Mouse (Mus musculus) CH12.LX (cell line): ENCODE results near the gene Ccdc194. TPM values are rescaled to one million over a fixed set of nuclear protein-coding genes. Genes with fewer than 3 reads are reported as not detected.

Source experiments
- DNase-seq: peaks from one replicate; pipeline ENCODE4 v3.0.0-alpha.2; 2013; ENCODE audit errors: extremely low read depth
- H3K27ac ChIP-seq: 2 replicates; pipeline ENCODE4 v1.5.1; 2012; ENCODE audit warnings: low read depth, mild to moderate bottlenecking, control low read depth, moderate library complexity; ENCODE audit not compliant: insufficient read depth
- H3K27me3 ChIP-seq: replicated peaks from 2 replicates; pipeline ENCODE3; 2012; ENCODE audit warnings: inconsistent platforms
- H3K36me3 ChIP-seq, 2 experiments: replicated peaks in 1 of 2; 2 replicates each; pipeline versions ENCODE3 to v1.6.1; 2012; ENCODE audit warnings: inconsistent platforms in 1 of 2, low read length in 1 of 2, mild to moderate bottlenecking in 1 of 2, mixed read lengths in 1 of 2, moderate library complexity in 1 of 2; ENCODE audit not compliant: control insufficient read depth in 1 of 2, insufficient read depth in 1 of 2
- H3K4me1 ChIP-seq, 2 experiments: 2 replicates each; pipeline ENCODE4 v1.6.1; 2012; ENCODE audit warnings: inconsistent platforms in 1 of 2, moderate library complexity in 1 of 2; ENCODE audit not compliant: insufficient read depth in 2 of 2, control insufficient read depth in 1 of 2
- H3K4me2 ChIP-seq: 2 replicates; pipeline ENCODE4 v1.6.1; 2012; ENCODE audit warnings: low read depth, mild to moderate bottlenecking, control low read depth; ENCODE audit not compliant: poor library complexity, insufficient read depth, severe bottlenecking
- H3K4me3 ChIP-seq, 3 experiments: fragments of 150-350 bp in 1 of 3; sonication (generic) in 1 of 3; replicated peaks in 1 of 3; 2 replicates each; pipeline versions ENCODE3 to v1.5.1; 2011 to 2012; ENCODE audit warnings: low read depth in 2 of 3, low read length in 2 of 3, mild to moderate bottlenecking in 2 of 3, moderate library complexity in 2 of 3, control low read depth in 1 of 3, improper control_type of control experiment in 1 of 3, inconsistent platforms in 1 of 3, mixed read lengths in 1 of 3; ENCODE audit not compliant: poor library complexity in 1 of 3
- H3K79me2 ChIP-seq: replicated peaks from 2 replicates; pipeline ENCODE4 v1.6.1; 2012; ENCODE audit warnings: mild to moderate bottlenecking, moderate library complexity; ENCODE audit not compliant: control insufficient read depth, poor library complexity, insufficient read depth, severe bottlenecking; ENCODE audit errors: extremely low read depth
- H3K9ac ChIP-seq: 2 replicates; pipeline ENCODE4 v1.6.1; 2012; ENCODE audit warnings: low read depth, mild to moderate bottlenecking, control low read depth, moderate library complexity; ENCODE audit not compliant: insufficient read depth
- H3K9me3 ChIP-seq: replicated peaks from 2 replicates; pipeline ENCODE3; 2012; ENCODE audit warnings: low read length, inconsistent platforms, mixed read lengths
- BHLHE40 ChIP-seq: IDR thresholded peaks from 2 replicates; pipeline ENCODE4 v1.6.1; 2011; ENCODE audit warnings: mild to moderate bottlenecking, low read depth, low read length, improper control_type of control experiment
- CTCF ChIP-seq, 2 experiments: IDR thresholded peaks in 1 of 2; conservative IDR thresholded peaks in 1 of 2; 2 replicates each; pipeline ENCODE4 v1.5.1; 2011 to 2012; ENCODE audit warnings: low read depth in 2 of 2, low read length in 2 of 2, improper control_type of control experiment in 1 of 2, inconsistent platforms in 1 of 2, mild to moderate bottlenecking in 1 of 2, moderate library complexity in 1 of 2
- E2F4 ChIP-seq: IDR thresholded peaks from 2 replicates; pipeline ENCODE4 v1.6.1; 2011; ENCODE audit warnings: low read depth, low read length, improper control_type of control experiment; ENCODE audit not compliant: insufficient replicate concordance
- ELF1 ChIP-seq: IDR thresholded peaks from 2 replicates; pipeline ENCODE4 v1.6.1; 2014; ENCODE audit warnings: low read depth, mild to moderate bottlenecking, inconsistent platforms, low read length, improper control_type of control experiment
- EP300 ChIP-seq: IDR thresholded peaks from 2 replicates; pipeline ENCODE4 v1.6.1; 2011; ENCODE audit warnings: low read length, improper control_type of control experiment
- ETS1 ChIP-seq: conservative IDR thresholded peaks from 2 replicates; pipeline ENCODE4 v1.6.1; 2012; ENCODE audit warnings: low read depth, mild to moderate bottlenecking, inconsistent platforms, low read length, improper control_type of control experiment, moderate library complexity
- JUND ChIP-seq: conservative IDR thresholded peaks from 2 replicates; pipeline ENCODE4 v1.6.1; 2011; ENCODE audit warnings: low read depth, low read length, improper control_type of control experiment
- KAT2A ChIP-seq: IDR thresholded peaks from 2 replicates; pipeline ENCODE4 v1.6.1; 2012; ENCODE audit warnings: low read length, improper control_type of control experiment, inconsistent platforms; ENCODE audit not compliant: insufficient replicate concordance
- MAFK ChIP-seq: IDR thresholded peaks from 2 replicates; pipeline ENCODE4 v1.6.1; 2011; ENCODE audit warnings: low read length, improper control_type of control experiment; ENCODE audit not compliant: insufficient replicate concordance
- MEF2A ChIP-seq: IDR thresholded peaks from 2 replicates; pipeline ENCODE4 v1.6.1; 2014; ENCODE audit warnings: low read depth, mild to moderate bottlenecking, inconsistent platforms, low read length, improper control_type of control experiment, borderline replicate concordance
- MYC ChIP-seq: IDR thresholded peaks from 2 replicates; pipeline ENCODE4 v1.6.1; 2011; ENCODE audit warnings: low read depth, mild to moderate bottlenecking, improper control_type of control experiment, low read length
- NRF1 ChIP-seq: IDR thresholded peaks from 2 replicates; pipeline ENCODE4 v1.6.1; 2014; ENCODE audit warnings: low read depth, mild to moderate bottlenecking, inconsistent platforms, low read length, improper control_type of control experiment, moderate library complexity
- TCF12 ChIP-seq: IDR thresholded peaks from 2 replicates; pipeline ENCODE4 v1.6.1; 2014; ENCODE audit warnings: low read depth, mild to moderate bottlenecking, inconsistent platforms, low read length, improper control_type of control experiment
- USF2 ChIP-seq: conservative IDR thresholded peaks from 2 replicates; pipeline ENCODE4 v1.6.1; 2011; ENCODE audit warnings: low read depth, low read length, improper control_type of control experiment
- ZMIZ1 ChIP-seq: IDR thresholded peaks from 2 replicates; pipeline ENCODE4 v1.6.1; 2012; ENCODE audit warnings: low read depth, mild to moderate bottlenecking, inconsistent platforms, low read length, improper control_type of control experiment
- ZNF384 ChIP-seq: IDR thresholded peaks from 2 replicates; pipeline ENCODE4 v1.6.1; 2012; ENCODE audit warnings: low read depth, low read length, improper control_type of control experiment, inconsistent platforms
- dilution Hi-C: fragments of 300-500 bp; cut with MboI; formaldehyde crosslinking; loops from 2 replicates; pipeline ENCODE4 v1.14.3; 2020; ENCODE audit warnings: low sequenced_read_pairs; ENCODE audit not compliant: extremely low pct_unique_long_range_greater_than_20kb, extremely low pct_ligation_motif_present
- in situ Hi-C: fragments of 300-500 bp; cut with MboI; formaldehyde crosslinking; loops from 3 replicates; pipeline ENCODE4 v1.14.3; 2019; ENCODE audit warnings: low sequenced_read_pairs, low pct_ligation_motif_present, low pct_unique_long_range_greater_than_20kb, mixed read lengths
- polyA plus RNA-seq: library from polyadenylated mRNA; unstranded; fragments of >175 nt; gene quantifications from 2 replicates; pipeline ENCODE4 v1.2.1, GENCODE M21; 2012; ENCODE audit warnings: low read depth; ENCODE audit not compliant: insufficient read length
- total RNA-seq, 2 experiments: library from RNA; depleted of rRNA; stranded (reverse); fragments of 300-350 nt in 1 of 2; fragments of >200 nt in 1 of 2; gene quantifications; 2 replicates each; pipeline ENCODE4 v1.2.3; 2012 to 2014

Gene Ccdc194
- total and polyA plus RNA-seq, 3 experiments, result not detected

DNA sequence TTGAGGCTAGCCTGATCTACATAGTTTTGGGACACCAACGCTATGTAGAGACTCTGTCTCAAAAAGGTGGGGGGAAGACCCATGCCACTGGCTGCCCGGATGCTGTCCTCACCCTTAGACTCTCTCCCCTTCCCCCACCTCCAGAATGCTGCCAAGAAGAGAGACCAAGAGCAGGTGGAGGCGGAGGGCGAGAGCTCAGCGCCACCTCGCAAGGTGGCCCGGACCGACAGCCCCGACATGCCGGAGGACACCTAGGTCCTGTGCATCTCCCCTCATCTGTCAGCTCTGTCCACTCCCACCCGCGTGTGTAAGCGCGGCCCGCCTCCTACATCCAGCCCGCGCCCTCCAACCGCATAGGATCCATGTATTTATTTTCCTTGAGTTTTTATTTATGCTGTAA lies 51.2 kb downstream of the Ccdc194 start:
- dilution Hi-C loops (no loop called here), in situ Hi-C loops (no loop called here)
- no peak overlapping the region for H3K9ac ChIP-seq
- no peak overlapping the region for H3K27ac ChIP-seq
- H3K9me3 ChIP-seq, result no peaks in the 10 kb centered on the region
- H3K79me2 ChIP-seq, result peaks cover 24% of the 10 kb centered on the region
- DNase-seq, result no peak
- H3K4me2 ChIP-seq, result no peak overlapping the region
- peaks cover 17 to 22% of the 10 kb centered on the region in 2 experiments for H3K4me1 ChIP-seq
- H3K4me3 ChIP-seq, result no peak overlapping the region
- H3K27me3 ChIP-seq, result no peaks in the 10 kb centered on the region
- no peak for TF ChIP-seq ZNF384
- peaks cover 49 to 61% of the 10 kb centered on the region in 2 experiments for H3K36me3 ChIP-seq

GRCm38 (mm10) chr8:71472601-71473386 lies 52.7 kb downstream of the Ccdc194 start:
- Histone ChIP-seq H3K4me3 (no peak overlapping the region), H3K4me1 (peaks cover 17 to 28% of the 10 kb centered on the region in 2 experiments), H3K9ac (no peak overlapping the region), H3K36me3 (peaks cover 49 to 57% of the 10 kb centered on the region in 2 experiments), H3K4me2 (no peak overlapping the region), H3K79me2 (peaks cover 26% of the 10 kb centered on the region), H3K27me3 (no peaks in the 10 kb centered on the region), H3K27ac (no peak overlapping the region), H3K9me3 (no peaks in the 10 kb centered on the region)
- in situ Hi-C loops, result no loop called here
- DNase-seq, result no peak
- dilution Hi-C loops, result no loop called here
- TF ChIP-seq MAFK (no peak), CTCF (conservative IDR thresholded peaks at IDR 0.05 in 1 of 2, IDR thresholded peaks at IDR 0.05 in 1 of 2; ENCODE audit: low read depth in 2 of 2, low read length in 2 of 2) (peak in 1 of 2 experiments; percentile 38; a peak in 2 of 4 replicates), USF2 (no peak), KAT2A (no peak), EP300 (no peak), MYC (no peak)

DNA sequence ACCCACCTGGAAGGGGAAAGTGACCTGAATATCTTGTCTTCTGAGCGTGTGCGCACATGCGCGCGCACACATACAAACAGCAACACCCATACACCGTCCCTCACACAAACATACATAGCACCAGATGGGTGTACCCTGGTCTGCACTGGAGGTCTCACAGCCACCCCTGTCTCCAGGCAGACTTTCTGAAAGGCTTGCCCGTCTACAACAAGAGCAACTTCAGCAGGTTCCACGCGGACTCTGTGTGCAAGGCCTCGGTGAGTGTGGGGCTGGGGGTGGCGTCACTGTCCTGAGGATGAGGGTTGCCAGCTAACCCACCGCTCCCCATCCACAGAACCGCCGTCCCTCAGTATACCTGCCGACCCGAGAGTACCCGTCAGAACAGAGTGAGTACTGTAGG lies 53.6 kb downstream of the Ccdc194 start:
- TF ChIP-seq JUND (no peak), NRF1 (no peak), E2F4 (no peak), TCF12 (no peak), MEF2A (no peak), ETS1 (no peak), BHLHE40 (no peak), MAFK (no peak), ELF1 (no peak), ZMIZ1 (no peak)
- TF ChIP-seq, all 38 proteins: peak for 0
- Histone ChIP-seq H3K27me3 (no peaks in the 10 kb centered on the region), H3K4me2 (no peak overlapping the region), H3K79me2 (peaks cover 26% of the 10 kb centered on the region), H3K4me1 (peaks cover 11 to 20% of the 10 kb centered on the region in 2 experiments), H3K9ac (no peak overlapping the region), H3K27ac (no peak overlapping the region), H3K9me3 (no peaks in the 10 kb centered on the region), H3K36me3 (peaks cover 49 to 64% of the 10 kb centered on the region in 2 experiments), H3K4me3 (no peak overlapping the region)
- DNase-seq, result no peak
- in situ Hi-C loops (no loop called here), dilution Hi-C loops (no loop called here)
